Mouse (Mus musculus) urinary bladder, postnatal 0 days (tissue): ENCODE results near the gene Mrpl49. TPM values are rescaled to one million over a fixed set of nuclear protein-coding genes. Genes with fewer than 3 reads are reported as not detected.

Experiments
- microRNA-seq: library from miRNA; unstranded; fragments of <30 nt; microRNA quantifications from one replicate; pipeline ENCODE4, GENCODE M21; 2016
- polyA plus RNA-seq: library from polyadenylated mRNA; unstranded; fragments of >200 nt; fragmentation: Nextera tagmentation; extraction: Ambion mirVana; gene quantifications from 2 replicates; pipeline ENCODE4 v1.2.1, GENCODE M21; 2015

Mrpl49 gene
- 29.8 and 33.9 TPM in 2 replicates for polyA plus RNA-seq

GRCm38 (mm10) chr19:6057313-6058096 lies at the start of gene Mrpl49, which contains the start of gene Fau:
Gene Mrpl49 (minus strand): TSS chr19:6057785.
Gene Fau (plus strand): TSS chr19:6057844.

DNA sequence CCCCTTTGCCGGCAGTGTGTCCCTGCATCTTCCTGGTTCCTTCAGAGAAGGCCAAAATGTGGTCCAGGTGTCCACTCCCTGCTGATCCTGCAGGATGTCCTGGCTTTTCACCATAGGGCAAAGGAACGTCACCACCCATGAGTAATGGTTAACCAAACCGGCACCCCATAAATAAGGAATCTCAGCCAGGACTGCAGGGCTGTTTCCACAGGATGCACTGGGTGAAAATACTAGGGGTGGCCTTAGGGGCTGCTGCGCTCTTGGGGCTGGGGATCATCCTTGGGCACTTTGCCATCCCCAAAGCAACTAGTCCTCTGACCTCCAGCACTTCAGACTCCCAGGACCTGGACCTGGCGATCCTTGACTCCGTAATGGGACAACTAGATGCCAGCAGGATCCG lies 48.0 kb upstream of the Mrpl49 start, which contains the start of gene Naaladl1:
Naaladl1 (plus strand) TSS at position 197 of the 400 bp plus-strand sequence.

DNA sequence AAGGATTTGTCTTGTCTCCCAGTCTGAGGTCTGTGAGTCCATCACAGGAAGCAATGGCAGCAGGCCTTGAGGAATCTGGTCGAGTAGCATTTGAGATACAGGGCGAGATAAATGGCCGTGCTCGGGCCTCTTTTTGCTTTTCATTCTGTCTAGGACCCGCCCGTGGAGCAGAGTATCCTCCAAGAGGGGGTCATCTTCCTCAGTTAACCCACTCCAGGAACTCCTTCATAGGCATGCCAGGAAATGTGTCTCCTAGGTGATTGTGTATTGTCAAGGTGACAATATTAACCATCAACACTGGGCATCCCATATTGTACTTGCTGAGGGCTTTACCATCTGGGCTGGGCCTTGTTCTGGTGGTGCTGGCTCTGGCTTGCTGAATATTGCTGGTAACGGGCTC lies 36.5 kb upstream of the Mrpl49 start, which contains the start of gene AC131692.1:
AC131692.1 (plus strand) TSS at position 301 of the 400 bp plus-strand sequence.

GRCm38 (mm10) chr19:6084478-6085248 lies 27.1 kb upstream of the Mrpl49 start, which contains the start of the genes Zfpl1 and Cdca5:
Gene Zfpl1 (minus strand): TSS chr19:6084956.
Gene Cdca5 (plus strand): TSS chr19:6084983.

GRCm38 (mm10) chr19:6082156-6082555 lies 24.6 kb upstream of the Mrpl49 start, which contains the start of gene Gm28374:
Gene Gm28374 (minus strand): TSS chr19:6082256.

GRCm38 (mm10) chr19:6079983-6080480 lies 22.4 kb upstream of the Mrpl49 start, which contains the start of gene Tmem262:
Gene Tmem262 (plus strand): TSS chr19:6080033.

GRCm38 (mm10) chr19:6076564-6077393 lies 19.2 kb upstream of the Mrpl49 start, which contains the start of gene Vps51:
Gene Vps51 (minus strand): TSS chr19:6077231.

DNA sequence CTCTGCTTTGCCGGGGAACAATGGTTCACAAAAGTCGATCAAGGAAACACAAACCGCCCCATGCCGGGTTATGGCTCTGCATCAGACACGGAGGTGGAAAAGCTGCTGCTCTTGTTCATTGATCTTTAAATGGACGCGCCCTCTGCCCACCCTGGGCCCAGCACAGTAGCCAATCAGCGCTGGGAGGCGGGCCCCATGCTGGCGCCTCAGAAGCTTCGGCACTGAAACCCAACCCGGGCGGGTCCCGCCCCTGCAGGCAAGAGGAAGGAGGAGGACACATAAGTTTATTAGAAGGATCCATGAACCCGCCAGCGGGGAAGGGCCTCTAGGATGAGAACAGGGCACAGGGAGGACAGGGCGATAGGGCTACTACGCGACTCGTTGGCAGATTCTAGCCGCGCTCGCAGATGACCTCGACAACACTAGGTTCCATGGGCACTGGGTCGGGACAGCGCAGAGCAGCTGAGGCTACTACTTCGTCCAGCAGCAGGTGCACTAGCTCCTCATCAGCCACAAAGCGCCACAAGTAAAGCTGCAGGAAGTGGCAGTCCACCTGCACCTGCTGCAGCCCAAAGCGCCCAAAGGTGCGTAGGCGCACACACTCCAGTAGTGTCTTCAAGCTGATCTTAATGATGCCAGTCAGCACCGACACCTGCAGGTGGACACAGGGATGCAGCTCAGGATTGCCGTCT lies 10.3 kb upstream of the Mrpl49 start, which contains the start of gene Tm7sf2:
Tm7sf2 (minus strand) TSS at position 650 of the 692 bp plus-strand sequence.

GRCm38 (mm10) chr19:6061021-6061533 lies 3.5 kb upstream of the Mrpl49 start, which contains the start of gene Znhit2:
Gene Znhit2 (plus strand): TSS chr19:6061192.

GRCm38 (mm10) chr19:6046294-6047153 lies 11.1 kb downstream of the Mrpl49 start, which contains the start of gene Syvn1:
Gene Syvn1 (plus strand): TSS chr19:6046576.

DNA sequence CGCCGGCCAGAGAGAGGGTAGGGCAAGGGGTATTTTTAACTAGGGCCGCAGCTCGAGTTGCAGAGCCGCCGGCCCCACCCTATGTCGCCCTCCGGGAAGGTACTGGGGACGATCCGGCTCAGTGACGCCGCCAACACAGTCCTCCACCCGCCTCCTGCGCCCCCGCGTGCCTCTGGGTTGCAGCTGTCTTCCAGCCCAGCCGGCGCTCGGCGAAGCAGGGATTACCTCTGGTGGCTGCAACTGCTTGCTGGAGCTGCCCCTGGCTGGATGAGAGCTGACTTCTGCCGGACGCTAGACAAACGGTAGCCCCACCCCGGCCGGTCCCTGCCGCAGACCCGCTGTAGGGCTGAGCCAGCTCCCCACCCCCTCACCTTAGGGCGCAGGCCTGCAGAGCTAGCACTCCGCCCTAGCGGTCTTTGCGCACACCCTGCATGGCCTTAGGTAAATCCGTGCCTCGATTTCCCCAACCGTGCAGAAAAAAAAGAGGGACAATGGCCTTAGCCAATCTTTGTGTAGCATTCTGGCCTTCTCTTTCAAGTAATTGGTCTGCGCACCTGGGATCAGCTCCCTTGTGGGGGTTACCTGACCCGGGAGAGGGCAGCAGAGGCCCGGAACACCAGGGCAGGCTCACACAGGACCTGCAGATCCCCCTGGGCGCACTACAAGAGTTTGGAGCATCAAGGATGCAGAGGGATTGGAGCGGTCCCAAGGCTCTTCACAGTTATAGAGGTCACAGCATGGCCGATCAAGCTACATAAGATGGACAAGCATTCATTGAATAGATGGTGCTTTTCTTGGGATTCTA lies 41.9 kb downstream of the Mrpl49 start, which contains the start of gene Capn1:
Capn1 (minus strand) TSS at position 387 of the 805 bp plus-strand sequence.

Small RNA genes within 50 kb of the gene (microRNA-seq; reads per million reads assigned to microRNA genes)
- 1.5 reads per million for gene Mir6988

Other genes with a start within 250 kb of the Mrpl49 start
- gene Frmd8, start 182.5 kb downstream of the Mrpl49 start, polyA plus RNA-seq: 14.8 and 15.1 TPM in 2 replicates
- gene Slc25a45, start 180.0 kb downstream of the Mrpl49 start, polyA plus RNA-seq: 3.7 and 4.5 TPM in 2 replicates
- gene Tigd3, start 163.6 kb downstream of the Mrpl49 start, polyA plus RNA-seq: 0.47 and 0.54 TPM in 2 replicates
- gene Dpf2, start 144.8 kb downstream of the Mrpl49 start, polyA plus RNA-seq: 52.6 and 59.0 TPM in 2 replicates
- gene Cdc42ep2, start 133.0 kb downstream of the Mrpl49 start, polyA plus RNA-seq: 18.8 and 20.3 TPM in 2 replicates
- 41.8 and 42.6 TPM in 2 replicates for gene Pola2, start 93.6 kb downstream of the Mrpl49 start, polyA plus RNA-seq
- gene Slc22a20, start 71.6 kb downstream of the Mrpl49 start, polyA plus RNA-seq: 0.31 and 0.34 TPM in 2 replicates
- 30.2 and 32.8 TPM in 2 replicates for gene Capn1, start 41.9 kb downstream of the Mrpl49 start, polyA plus RNA-seq
- gene Syvn1, start 11.2 kb downstream of the Mrpl49 start, polyA plus RNA-seq: 16.7 and 19.3 TPM in 2 replicates
- gene Fau, start 59 bp upstream of the Mrpl49 start, polyA plus RNA-seq: 611 and 659 TPM in 2 replicates
- gene Znhit2, start 3.4 kb upstream of the Mrpl49 start, polyA plus RNA-seq: 27.6 and 28.5 TPM in 2 replicates
- gene Tm7sf2, start 10.6 kb upstream of the Mrpl49 start, polyA plus RNA-seq: 14.6 and 19.7 TPM in 2 replicates
- gene Vps51, start 19.4 kb upstream of the Mrpl49 start, polyA plus RNA-seq: 37.0 and 41.4 TPM in 2 replicates
- gene Tmem262, start 22.2 kb upstream of the Mrpl49 start, polyA plus RNA-seq: not detected in 2 replicates
- gene Gm28374, start 24.5 kb upstream of the Mrpl49 start, polyA plus RNA-seq: 0.35 and 0.64 TPM in 2 replicates
- gene Zfpl1, start 27.2 kb upstream of the Mrpl49 start, polyA plus RNA-seq: 46.9 and 47.9 TPM in 2 replicates
- gene Cdca5, start 27.2 kb upstream of the Mrpl49 start, polyA plus RNA-seq: 4.7 and 8.0 TPM in 2 replicates
- gene AC131692.1, start 36.6 kb upstream of the Mrpl49 start, polyA plus RNA-seq: not detected in 2 replicates
- gene Naaladl1, start 48.0 kb upstream of the Mrpl49 start, polyA plus RNA-seq: 0.08 TPM in 1 of 2 replicates, not detected in the other
- 23.3 and 26.6 TPM in 2 replicates for gene Sac3d1, start 60.9 kb upstream of the Mrpl49 start, polyA plus RNA-seq
- 14.6 and 15.8 TPM in 2 replicates for gene Snx15, start 70.5 kb upstream of the Mrpl49 start, polyA plus RNA-seq
- gene Batf2, start 83.2 kb upstream of the Mrpl49 start, polyA plus RNA-seq: 0.28 and 0.30 TPM in 2 replicates
- gene Arl2, start 83.8 kb upstream of the Mrpl49 start, polyA plus RNA-seq: 54.9 and 59.2 TPM in 2 replicates
- not detected in 2 replicates for gene Majin, start 126.6 kb upstream of the Mrpl49 start, polyA plus RNA-seq
- gene Gpha2, start 168.6 kb upstream of the Mrpl49 start, polyA plus RNA-seq: 0.37 and 0.65 TPM in 2 replicates
- 19.3 and 25.7 TPM in 2 replicates for gene Ppp2r5b, start 178.1 kb upstream of the Mrpl49 start, polyA plus RNA-seq
- gene Atg2a, start 183.9 kb upstream of the Mrpl49 start, polyA plus RNA-seq: 4.8 and 5.1 TPM in 2 replicates
- 117 and 130 TPM in 2 replicates for gene Ehd1, start 218.9 kb upstream of the Mrpl49 start, polyA plus RNA-seq
- gene Cdc42bpg, start 248.7 kb upstream of the Mrpl49 start, polyA plus RNA-seq: 1.1 and 1.4 TPM in 2 replicates